Mouse (Mus musculus): Measurements from ENCODE around the gene Naa60.
"Not testable (repeated sequence)": the region's sequence is repeated elsewhere in the genome, so short reads cannot be mapped to it uniquely, and the experiment has no call there.

Naa60 gene

GRCm38 (mm10) chr16:3872216-3873047 is at the start of gene Naa60:
Naa60 (plus strand) TSS chr16:3872375.
- DNase-seq, result peak; percentile 97

GRCm38 (mm10) chr16:3828021-3828420 is 44.2 kb upstream of the Naa60 start:
- no peak for DNase-seq

GRCm38 (mm10) chr16:3829727-3830126 is 42.4 kb upstream of the Naa60 start:
- no peak for DNase-seq

DNA sequence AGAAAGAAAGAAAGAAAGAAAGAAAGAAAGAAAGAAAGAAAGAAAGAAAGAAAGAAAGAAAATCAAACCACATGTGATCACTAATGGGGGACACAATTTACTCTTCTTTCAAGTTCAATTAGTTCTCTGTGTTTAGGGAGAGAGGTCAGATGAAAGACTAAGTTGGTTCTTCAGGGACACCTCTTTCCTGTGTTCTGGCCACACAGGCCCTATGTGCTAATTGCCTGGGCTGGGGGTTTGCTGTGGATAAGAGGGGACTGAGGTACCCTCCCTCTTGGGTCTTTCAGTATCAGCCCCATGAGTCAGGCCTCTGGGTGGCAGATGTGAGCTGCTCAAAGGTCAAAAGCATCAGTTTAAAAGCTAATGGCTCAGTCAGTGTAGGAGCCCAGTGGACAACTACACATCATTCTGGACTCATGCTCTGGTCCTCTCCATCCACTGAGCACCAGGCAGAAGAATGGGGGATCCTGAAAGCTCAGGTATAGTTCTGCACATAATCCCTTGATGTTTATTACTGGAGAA is 41.5 kb upstream of the Naa60 start, which contains the start of gene Olfr15:
Gene Olfr15 (plus strand): TSS at position 291 of the 522 bp plus-strand sequence.
- DNase-seq, result peak; percentile 17

DNA sequence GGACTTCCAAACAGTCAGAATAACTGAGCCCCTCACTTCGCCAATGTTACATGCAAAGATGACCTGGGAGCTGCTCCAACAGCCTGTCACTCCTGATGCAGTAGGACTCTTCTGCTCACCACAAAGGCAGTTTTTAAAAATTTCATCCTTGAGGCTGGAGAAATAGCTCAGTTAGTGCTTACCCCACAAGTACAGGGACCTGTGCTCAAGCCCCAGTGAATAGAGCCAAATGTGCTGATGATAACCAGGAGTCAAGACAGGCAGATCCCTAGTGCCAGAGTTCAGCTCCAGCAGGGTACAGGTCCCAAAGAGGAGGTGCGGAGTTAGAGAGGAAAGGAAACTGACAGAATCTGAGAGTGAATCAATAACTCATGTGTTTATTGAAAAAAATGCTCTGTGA is 36.7 kb upstream of the Naa60 start:
- no peak for DNase-seq

DNA sequence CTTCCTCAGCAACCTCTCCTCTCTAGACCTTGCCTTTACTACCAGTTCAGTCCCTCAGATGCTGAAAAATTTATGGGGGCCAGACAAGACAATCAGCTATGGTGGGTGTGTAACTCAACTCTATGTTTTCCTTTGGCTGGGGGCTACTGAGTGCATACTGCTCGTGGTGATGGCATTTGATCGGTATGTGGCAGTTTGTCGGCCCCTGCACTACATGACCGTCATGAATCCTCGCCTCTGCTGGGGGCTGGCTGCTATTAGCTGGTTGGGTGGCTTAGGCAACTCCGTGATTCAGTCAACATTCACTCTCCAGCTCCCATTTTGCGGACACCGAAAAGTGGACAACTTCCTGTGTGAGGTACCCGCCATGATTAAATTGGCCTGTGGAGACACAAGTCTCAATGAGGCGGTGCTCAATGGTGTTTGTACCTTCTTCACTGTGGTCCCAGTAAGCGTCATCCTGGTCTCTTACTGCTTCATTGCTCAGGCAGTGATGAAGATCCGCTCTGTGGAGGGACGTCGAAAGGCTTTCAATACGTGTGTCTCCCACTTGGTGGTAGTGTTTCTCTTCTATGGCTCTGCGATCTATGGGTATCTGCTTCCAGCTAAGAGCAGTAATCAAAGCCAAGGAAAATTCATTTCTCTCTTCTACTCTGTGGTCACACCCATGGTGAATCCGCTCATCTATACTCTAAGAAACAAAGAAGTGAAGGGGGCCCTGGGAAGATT is 32.9 kb upstream of the Naa60 start:
- peak; percentile 39 for DNase-seq

GRCm38 (mm10) chr16:3842989-3843388 is 29.2 kb upstream of the Naa60 start:
- peak; percentile 52 for DNase-seq

DNA sequence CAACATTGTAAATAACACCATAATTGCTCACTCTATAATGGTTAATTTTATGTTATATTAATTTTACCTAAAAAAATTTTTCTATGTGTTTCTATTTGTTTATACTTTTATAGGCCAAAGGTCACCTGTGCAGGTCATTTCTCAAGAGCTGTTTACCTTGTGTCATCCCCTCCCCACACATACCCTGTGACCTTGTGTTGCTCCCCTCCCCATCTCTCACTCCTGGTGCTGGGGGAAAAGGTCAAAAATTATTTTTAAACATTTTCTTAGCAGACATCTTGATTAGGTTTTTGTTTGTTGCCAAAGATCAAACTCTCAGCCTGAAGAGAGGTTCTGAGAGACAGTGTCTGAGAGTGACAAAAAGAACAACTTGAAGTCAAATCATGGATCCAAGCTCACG is 28.4 kb upstream of the Naa60 start:
- no peak for DNase-seq

DNA sequence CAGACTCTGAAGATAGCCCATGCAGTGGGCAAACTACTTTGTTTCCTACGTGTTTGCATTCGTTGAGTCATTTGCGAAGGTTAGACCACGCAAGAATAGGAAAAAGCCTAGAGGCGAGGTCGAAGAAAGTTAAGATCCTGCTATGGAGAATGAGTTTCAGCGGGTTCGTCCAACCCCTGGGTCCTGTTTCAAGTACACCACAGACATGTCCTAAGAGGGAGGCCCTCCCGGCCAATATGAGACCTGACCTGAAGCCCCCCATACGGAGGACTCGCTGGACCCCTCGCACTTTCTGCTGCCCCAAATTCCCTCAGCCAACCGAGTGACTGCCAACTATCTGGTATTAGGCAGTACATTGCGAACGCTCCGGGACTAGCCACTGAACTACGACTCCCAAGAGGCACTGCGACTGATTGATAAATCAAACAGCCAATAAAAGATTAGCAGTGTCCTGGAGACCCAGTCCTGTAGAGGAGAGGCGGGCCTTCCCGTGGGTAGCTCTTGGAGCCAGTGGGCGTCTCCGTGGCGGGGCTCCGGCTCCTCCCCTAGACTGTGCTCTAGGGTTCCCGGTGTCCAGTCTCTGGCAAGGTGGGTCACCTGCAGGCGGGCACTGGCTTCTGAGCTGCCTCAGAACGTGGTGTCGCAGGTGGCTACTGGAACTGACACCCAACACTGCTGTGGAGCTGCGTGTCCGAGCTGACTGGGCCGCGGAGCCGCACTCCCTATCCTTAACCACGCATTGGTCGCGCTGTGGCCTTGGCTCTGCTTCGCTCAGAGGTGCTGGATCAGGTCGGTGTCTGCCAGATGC is 25.3 kb upstream of the Naa60 start, which contains the start of gene Zfp174:
Gene Zfp174 (plus strand): TSS at position 558 of the 808 bp plus-strand sequence.
- peak; percentile 98 for DNase-seq

GRCm38 (mm10) chr16:3847871-3848270 is 24.3 kb upstream of the Naa60 start:
- no peak for DNase-seq

DNA sequence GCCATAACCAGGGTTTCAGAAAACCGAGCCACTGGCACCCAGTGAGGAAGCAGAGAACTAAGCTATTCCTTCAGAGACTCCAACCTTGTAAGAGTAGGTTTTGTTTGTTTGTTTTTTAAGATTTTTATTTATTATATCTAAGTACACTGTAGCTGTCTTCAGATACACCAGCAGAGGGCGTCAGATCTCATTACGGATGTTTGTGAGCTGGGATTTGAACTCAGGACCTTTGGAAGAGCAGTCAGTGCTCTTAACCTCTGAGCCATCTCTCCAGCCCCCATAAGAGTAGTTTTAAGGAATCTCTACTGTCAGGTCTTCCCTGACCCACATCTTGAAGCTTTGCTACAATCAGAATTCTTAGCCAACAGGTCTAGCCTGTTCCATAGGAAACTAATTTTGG is 23.8 kb upstream of the Naa60 start:
- DNase-seq, result no peak

DNA sequence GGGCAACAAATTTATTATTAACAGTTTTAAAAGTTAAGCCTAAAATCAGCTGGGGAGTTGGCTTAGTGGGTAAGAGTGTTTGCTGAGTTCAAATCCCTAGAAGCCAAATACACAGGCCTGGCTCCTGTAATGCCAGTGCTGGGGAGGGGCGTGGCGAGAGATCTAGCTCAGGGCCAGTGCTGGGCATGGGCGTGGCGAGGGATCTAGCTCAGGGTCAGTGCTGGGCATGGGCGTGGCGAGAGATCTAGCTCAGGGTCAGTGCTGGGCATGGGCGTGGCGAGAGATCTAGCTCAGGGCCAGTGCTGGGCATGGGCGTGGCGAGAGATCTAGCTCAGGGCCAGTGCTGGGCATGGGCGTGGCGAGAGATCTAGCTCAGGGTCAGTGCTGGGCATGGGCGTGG is 20.9 kb upstream of the Naa60 start:
- DNase-seq, result not testable (repeated sequence)

- DNase-seq, result no peak
Measured at GRCm38 (mm10) chr16:3852586-3852985, 19.6 kb upstream of the Naa60 start.

GRCm38 (mm10) chr16:3854437-3855182 is 17.6 kb upstream of the Naa60 start:
- DNase-seq, result no peak

DNA sequence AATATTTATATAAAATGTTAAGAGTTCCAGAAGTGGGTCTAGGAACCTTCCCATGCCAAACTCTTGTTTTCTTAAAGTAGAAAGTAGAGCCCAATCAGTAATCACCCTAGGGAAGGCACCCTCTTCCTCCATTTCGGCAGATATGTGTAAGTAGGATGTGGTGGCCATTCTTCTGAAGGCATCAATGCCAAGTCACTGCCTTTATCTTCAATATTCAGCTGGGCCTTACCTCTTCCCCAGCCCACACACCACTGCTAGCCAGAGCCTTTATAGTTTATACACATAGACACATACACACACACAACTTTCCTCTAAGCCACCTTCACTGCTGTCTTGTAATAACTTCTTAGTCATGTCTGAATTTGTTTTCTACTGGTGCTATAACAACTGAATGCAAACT is 16.4 kb upstream of the Naa60 start:
- DNase-seq, result no peak

- DNase-seq, result no peak
Measured at GRCm38 (mm10) chr16:3859254-3859653, 12.9 kb upstream of the Naa60 start.

GRCm38 (mm10) chr16:3871815-3872214 is 360 bp upstream of the Naa60 start:
- no peak for DNase-seq

- DNase-seq, result no peak
Measured at GRCm38 (mm10) chr16:3876346-3876745, 4.2 kb downstream of the Naa60 start.

DNA sequence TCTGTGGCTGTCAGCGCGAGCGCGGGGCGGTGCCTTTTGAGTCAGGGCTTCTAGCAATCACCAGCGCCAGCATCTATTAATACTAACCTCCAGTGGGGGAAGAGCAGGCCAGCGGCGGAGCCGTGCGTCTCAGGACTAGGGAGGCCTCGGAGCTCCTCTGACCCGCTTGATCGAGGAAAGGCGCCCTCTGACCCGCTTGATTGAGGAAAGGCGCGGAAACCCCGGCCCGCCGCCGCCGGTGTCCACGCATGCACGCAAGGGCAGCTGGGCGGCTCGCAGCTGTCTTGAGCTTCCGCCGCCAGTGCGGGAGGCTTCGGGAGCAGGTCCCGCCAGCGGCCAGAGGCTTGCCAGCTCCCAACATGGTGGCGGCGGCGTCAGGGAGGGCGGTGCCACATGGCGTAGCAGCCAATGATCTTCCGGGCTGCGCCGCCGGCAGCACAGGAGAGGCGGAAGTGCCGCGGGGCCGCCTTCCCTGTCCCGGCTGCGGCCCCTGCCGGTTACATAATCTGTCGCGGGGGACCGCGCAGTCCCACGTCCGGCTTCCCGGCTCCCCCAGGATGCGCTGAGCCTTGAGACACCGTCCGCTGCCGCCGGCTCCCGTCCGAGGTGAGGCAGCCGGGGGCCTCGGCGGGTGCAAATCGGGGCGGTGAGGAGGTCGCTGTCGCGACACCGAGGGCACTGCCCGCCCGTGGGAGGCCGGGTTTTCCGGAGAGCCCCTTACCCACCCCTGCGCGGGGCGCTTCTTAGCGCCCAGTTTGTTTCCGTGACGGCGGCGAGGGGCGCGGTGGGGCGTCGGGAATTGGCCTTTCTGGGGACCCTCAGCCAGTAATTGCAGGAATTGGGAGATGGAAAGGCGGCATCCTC is 12.3 kb downstream of the Naa60 start, which contains the start of the genes Zfp597 and Gm20695:
Gene Zfp597 (minus strand): TSS at position 361 of the 864 bp plus-strand sequence.
Gene Gm20695 (plus strand): TSS at position 448 of the 864 bp plus-strand sequence.
- peak; percentile 97 for DNase-seq

DNA sequence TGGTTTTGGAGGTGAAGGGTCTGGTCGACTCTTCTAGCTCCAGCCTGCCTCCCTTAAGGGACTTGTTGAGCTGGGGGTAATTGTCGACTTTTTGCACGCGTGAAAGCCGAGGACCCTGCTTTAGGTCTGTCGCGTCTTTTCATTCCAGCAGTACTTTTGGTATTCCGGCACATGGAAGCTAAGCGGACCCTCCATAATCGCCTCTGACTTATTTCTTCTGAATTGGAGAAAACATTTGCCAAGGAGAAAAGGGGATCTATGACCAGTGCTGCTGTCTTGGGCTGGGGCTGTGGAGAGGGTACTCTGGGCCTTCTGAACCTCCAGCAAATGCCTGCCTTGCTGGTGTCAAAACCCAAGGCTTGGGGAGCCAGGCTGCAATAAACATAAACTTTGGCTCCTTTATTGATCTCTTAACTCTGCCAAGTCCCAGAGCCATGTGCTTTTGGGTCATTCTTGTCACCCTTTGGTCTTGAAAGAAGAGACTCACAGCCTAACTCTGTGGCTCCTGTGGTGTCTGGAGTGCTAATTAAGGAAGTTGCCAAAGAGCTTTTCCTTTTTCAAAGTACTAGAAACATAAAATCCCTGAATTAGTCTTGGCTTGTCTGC is 13.0 kb downstream of the Naa60 start:
- DNase-seq, result no peak

All from retina, postnatal 1 day (tissue).